Mouse (Mus musculus): ENCODE measurements at regions not wholly inside any gene's neighbourhood (a gene's known extent, or its start where the extent isn't known, plus 50 kb on each side); places are given as distances from the start of the nearest gene placed in this dataset.

DNA sequence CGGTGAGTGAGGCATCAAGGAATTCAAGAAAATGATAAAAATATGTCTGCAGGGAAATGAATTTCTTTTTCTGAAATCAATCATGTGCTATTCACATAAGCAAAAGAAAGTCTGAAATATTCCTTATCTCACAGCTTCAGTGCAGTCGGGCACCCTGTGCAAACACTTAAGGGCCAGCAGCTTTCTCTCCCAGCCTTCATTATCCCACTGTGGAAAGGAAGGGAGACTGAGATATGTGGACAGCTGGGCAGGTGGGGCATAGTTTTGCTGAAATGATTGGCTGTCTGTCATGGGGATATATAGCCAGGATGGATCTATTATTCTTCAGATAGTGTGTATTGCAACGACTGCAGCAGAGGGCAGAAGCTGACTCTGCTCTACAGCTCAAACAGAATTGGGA lies 305.9 kb downstream of the Galc start:
- no peak for TF ChIP-seq CTCF (IDR thresholded peaks at IDR 0.05; ENCODE audit: borderline replicate concordance, insufficient read depth, low read depth, low read length)
- TF ChIP-seq POLR2A (IDR thresholded peaks at IDR 0.05; ENCODE audit: borderline replicate concordance, insufficient read depth, low read length), result no peak

Data from cerebellum, adult 2 months (tissue).